Mouse (Mus musculus): Measurements from ENCODE around the gene E130114P18Rik.

E130114P18Rik gene

GRCm38 (mm10) chr4:97776388-97777080, 1.3 kb downstream of the E130114P18Rik start:
- DNase-seq (ENCODE audit: low spot score) = no peak

GRCm38 (mm10) chr4:97775494-97776265, 2.2 kb downstream of the E130114P18Rik start:
- DNase-seq (ENCODE audit: low spot score) = no peak

GRCm38 (mm10) chr4:97775059-97775458, 2.8 kb downstream of the E130114P18Rik start:
- DNase-seq (ENCODE audit: low spot score) = peak; percentile 55

- DNase-seq (ENCODE audit: low spot score) = no peak
Observed at GRCm38 (mm10) chr4:97774446-97774950, 3.4 kb downstream of the E130114P18Rik start.

GRCm38 (mm10) chr4:97773791-97774190, 4.1 kb downstream of the E130114P18Rik start:
- DNase-seq (ENCODE audit: low spot score) = no peak

GRCm38 (mm10) chr4:97773110-97773593, 4.7 kb downstream of the E130114P18Rik start:
- DNase-seq (ENCODE audit: low spot score) = peak; percentile 87

- no peak for DNase-seq (ENCODE audit: low spot score)
Observed at GRCm38 (mm10) chr4:97772641-97773040, 5.2 kb downstream of the E130114P18Rik start, which contains the start of gene Nfia. Gene Nfia, plus strand, starts transcription at chr4:97772734.

GRCm38 (mm10) chr4:97772084-97772484, 5.8 kb downstream of the E130114P18Rik start:
- DNase-seq (ENCODE audit: low spot score) = peak; percentile 93

- DNase-seq (ENCODE audit: low spot score) = no peak
Observed at GRCm38 (mm10) chr4:97771426-97771825, 6.5 kb downstream of the E130114P18Rik start.

- DNase-seq (ENCODE audit: low spot score) = no peak
Observed at GRCm38 (mm10) chr4:97769861-97770260, 8.0 kb downstream of the E130114P18Rik start.

GRCm38 (mm10) chr4:97767516-97767915, 10.4 kb downstream of the E130114P18Rik start:
- no peak for DNase-seq (ENCODE audit: low spot score)

GRCm38 (mm10) chr4:97767025-97767424, 10.9 kb downstream of the E130114P18Rik start:
- DNase-seq (ENCODE audit: low spot score) = no peak

GRCm38 (mm10) chr4:97766100-97766499, 11.8 kb downstream of the E130114P18Rik start:
- DNase-seq (ENCODE audit: low spot score) = no peak

- no peak for DNase-seq (ENCODE audit: low spot score)
Observed at GRCm38 (mm10) chr4:97765341-97766020, 12.4 kb downstream of the E130114P18Rik start.

- DNase-seq (ENCODE audit: low spot score) = no peak
Observed at GRCm38 (mm10) chr4:97764616-97765015, 13.3 kb downstream of the E130114P18Rik start.

GRCm38 (mm10) chr4:97758661-97759060, 19.2 kb downstream of the E130114P18Rik start:
- no peak for DNase-seq (ENCODE audit: low spot score)

GRCm38 (mm10) chr4:97757978-97758461, 19.9 kb downstream of the E130114P18Rik start:
- peak; percentile 33 for DNase-seq (ENCODE audit: low spot score)

- peak; percentile 61 for DNase-seq (ENCODE audit: low spot score)
Observed at GRCm38 (mm10) chr4:97757207-97757977, 20.5 kb downstream of the E130114P18Rik start.

GRCm38 (mm10) chr4:97754241-97754640, 23.6 kb downstream of the E130114P18Rik start:
- DNase-seq (ENCODE audit: low spot score) = no peak

GRCm38 (mm10) chr4:97753521-97753920, 24.4 kb downstream of the E130114P18Rik start:
- DNase-seq (ENCODE audit: low spot score) = no peak
